Mouse (Mus musculus) CD4-positive, CD25-positive, alpha-beta regulatory T cell, adult 2 months (primary cell): ENCODE measurements around the gene Nemp1.
A peak's percentile ranks its signal among the peaks of the same experiment; 100 is the strongest.

Experiments used
- DNase-seq: peaks from one replicate; pipeline ENCODE4 v3.0.0-alpha.2; 2012; ENCODE audit warnings: low read depth, low spot score

The Nemp1 gene

GRCm38 (mm10) chr10:127721671-127722418 is 55.1 kb downstream of the Nemp1 start:
- DNase-seq: no peak

GRCm38 (mm10) chr10:127724178-127724577 is 57.5 kb downstream of the Nemp1 start, which contains the start of gene Tac2:
Gene Tac2, plus strand, starts transcription at chr10:127724478.
- DNase-seq: no peak

- DNase-seq: no peak
These were observed 58.4 kb downstream of the Nemp1 start for GRCm38 (mm10) chr10:127725136-127725535.

GRCm38 (mm10) chr10:127728437-127728836 is 61.7 kb downstream of the Nemp1 start:
- no peak for DNase-seq

- DNase-seq: no peak
These were observed 63.7 kb downstream of the Nemp1 start for GRCm38 (mm10) chr10:127730285-127730932.

GRCm38 (mm10) chr10:127730933-127731310 is 64.2 kb downstream of the Nemp1 start:
- DNase-seq: no peak

- DNase-seq: no peak
These were observed 64.7 kb downstream of the Nemp1 start for GRCm38 (mm10) chr10:127731397-127731796.

GRCm38 (mm10) chr10:127734434-127734833 is 67.7 kb downstream of the Nemp1 start:
- DNase-seq: peak; percentile 34

GRCm38 (mm10) chr10:127736266-127736665 is 69.6 kb downstream of the Nemp1 start:
- no peak for DNase-seq

GRCm38 (mm10) chr10:127736916-127737315 is 70.2 kb downstream of the Nemp1 start:
- DNase-seq: no peak

- no peak for DNase-seq
These were observed 70.9 kb downstream of the Nemp1 start for GRCm38 (mm10) chr10:127737552-127737951.

- DNase-seq: peak; percentile 75
These were observed 71.6 kb downstream of the Nemp1 start for GRCm38 (mm10) chr10:127738151-127738882.

- DNase-seq: peak; percentile 88
These were observed 72.5 kb downstream of the Nemp1 start, which contains the start of gene Zbtb39 for GRCm38 (mm10) chr10:127739083-127739660. Gene Zbtb39, plus strand, starts transcription at chr10:127739538.

- DNase-seq: peak; percentile 58
These were observed 73.0 kb downstream of the Nemp1 start for GRCm38 (mm10) chr10:127739661-127740161.

GRCm38 (mm10) chr10:127744661-127745060 is 78.0 kb downstream of the Nemp1 start:
- DNase-seq: peak; percentile 72

- DNase-seq: no peak
These were observed 79.2 kb downstream of the Nemp1 start for GRCm38 (mm10) chr10:127745886-127746285.

GRCm38 (mm10) chr10:127747254-127747653 is 80.6 kb downstream of the Nemp1 start:
- no peak for DNase-seq

- DNase-seq: no peak
These were observed 82.3 kb downstream of the Nemp1 start for GRCm38 (mm10) chr10:127748847-127749612.

GRCm38 (mm10) chr10:127750136-127750777 is 83.6 kb downstream of the Nemp1 start:
- DNase-seq: no peak
